Mouse (Mus musculus): Measurements from ENCODE around the gene Cox11.

The Cox11 gene

DNA sequence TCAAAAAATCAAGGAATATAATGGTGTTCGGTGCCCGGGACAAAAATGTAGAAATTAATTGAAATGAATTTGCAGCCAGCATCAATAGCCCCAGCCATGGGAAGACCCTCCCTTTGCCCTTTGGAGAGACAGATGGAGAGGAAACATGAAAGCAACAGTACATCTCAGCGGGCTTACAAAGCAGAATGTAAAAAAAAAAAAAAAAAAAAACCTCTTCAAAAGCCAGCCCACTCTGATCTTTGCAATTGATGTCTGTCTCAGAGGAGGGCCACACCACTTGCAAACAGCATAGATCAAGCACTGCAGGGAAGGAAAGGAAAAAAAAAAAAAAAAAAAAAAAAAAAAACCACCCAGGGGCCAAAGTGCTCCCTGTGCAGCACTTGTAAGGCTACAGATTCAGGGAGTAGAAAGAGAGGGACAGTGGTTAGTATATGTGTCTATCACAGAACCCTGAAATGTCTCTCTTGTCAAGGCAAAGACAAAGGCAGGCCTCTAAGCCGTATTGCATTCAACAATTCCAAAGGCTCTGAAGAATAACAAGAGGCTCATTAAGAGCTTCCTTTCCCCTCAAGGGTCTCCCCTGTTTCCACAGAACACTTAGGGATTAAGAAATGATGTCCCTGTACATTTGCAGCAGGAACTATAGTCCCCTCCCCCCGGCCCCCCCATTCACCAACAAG lies 25.8 kb downstream of the Cox11 start:
- in situ Hi-C loops (cut with MboI), result no loop called here

GRCm38 (mm10) chr11:90664345-90664986 lies 26.5 kb downstream of the Cox11 start:
- in situ Hi-C loops (cut with MboI), result no loop called here

DNA sequence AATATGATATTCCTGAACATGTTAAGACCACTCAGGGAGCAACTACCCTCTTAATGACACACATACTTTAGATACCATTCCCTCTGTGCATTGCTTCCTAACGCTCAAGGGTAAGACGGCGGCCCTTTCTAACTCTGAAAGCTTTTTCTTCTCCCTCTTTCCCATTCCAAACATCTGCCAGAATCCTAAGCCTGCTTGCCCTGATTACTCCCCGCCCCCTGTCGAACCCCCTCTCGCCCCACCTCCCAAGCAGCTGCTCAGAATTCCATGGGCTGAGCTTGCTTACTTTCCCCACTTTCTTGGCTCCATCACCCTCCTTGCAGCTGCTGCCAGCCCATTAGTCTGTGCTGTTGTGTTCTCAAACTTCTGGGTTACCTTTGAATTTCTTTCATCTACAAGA lies 27.2 kb downstream of the Cox11 start:
- in situ Hi-C loops (cut with MboI), result no loop called here

DNA sequence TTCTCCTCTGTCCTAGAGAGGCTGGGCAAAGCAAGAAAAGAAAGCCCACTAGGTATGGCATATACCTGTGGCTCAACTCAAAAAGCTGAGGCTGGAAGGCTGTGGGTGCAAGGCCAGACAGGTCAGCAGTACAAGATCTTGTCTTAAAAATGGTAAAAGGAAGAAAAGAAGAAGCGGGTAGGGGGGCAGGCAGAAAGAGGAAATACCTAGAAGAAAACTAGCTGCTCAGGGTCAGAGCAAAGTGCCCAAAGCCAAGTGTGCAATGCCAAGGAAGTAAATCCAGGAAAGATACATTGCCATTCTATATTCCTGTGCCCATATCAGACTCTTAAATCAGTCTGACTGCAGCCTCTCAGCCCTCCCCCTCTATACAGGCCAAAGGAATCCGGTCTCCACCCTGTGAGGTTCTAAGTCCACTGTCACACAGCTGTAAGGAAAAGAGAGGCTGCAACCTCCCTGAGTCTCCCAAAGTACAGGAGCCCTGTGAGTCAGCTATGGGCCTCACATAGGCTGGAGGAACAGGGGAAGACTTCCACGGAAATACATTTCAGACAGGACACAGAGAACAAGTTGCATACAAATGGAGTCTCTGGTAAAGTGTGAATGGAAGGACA lies 28.3 kb downstream of the Cox11 start:
- in situ Hi-C loops (cut with MboI), result no loop called here

DNA sequence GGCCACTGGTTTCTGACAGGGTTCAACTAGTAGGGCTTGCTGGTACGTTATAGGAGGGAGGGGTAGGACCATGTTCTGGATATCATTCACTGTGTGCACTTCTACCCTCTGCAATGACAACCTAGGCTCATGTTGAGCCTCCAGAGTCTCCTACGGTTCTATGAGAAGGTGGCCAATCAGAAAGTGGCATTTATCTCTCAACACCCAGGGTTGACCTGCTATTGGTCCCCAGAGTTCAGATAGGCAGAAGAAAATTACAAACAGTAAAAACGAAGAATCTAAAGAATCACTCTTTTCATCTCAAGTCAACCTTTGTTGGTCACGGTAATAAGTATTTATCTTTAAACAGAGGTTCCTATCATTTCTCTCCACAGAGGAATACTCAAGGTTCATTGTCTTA lies 28.9 kb downstream of the Cox11 start:
- in situ Hi-C loops (cut with MboI), result no loop called here

- in situ Hi-C loops (cut with MboI), result no loop called here
Measured at GRCm38 (mm10) chr11:90667325-90667724, 29.4 kb downstream of the Cox11 start.

DNA sequence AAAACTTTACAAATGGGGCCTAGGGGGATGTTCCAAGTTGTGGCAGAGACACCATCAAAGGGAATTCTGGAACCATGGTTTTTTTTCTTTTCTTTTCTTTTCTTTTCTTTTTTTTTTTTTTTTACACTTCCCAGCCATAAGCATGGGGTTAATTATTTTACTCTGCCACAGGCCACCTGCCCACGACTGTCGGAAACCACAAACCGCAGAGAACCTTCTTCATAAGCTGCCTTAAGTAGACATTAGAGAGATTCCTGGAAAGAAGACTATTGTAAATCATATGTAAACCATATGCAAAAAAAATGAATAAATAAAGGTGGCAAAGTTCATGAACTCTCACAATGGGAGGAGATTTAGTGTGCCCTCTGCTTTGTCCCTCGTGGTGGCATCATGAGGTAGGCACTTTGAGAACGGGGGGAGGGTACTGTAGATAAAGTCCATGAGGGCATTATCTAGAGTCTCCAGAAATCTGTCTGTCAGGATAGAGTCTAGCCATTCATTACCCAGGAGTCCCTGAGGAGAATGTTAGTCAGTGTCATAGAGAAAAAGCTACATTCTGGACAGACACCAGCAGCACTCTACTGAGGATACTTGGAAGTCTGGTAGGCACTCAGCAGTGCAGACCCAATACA lies 37.6 kb downstream of the Cox11 start:
- in situ Hi-C loops (cut with MboI), result no loop called here

- in situ Hi-C loops (cut with MboI), result no loop called here
Measured at GRCm38 (mm10) chr11:90677027-90677426, 39.1 kb downstream of the Cox11 start.

GRCm38 (mm10) chr11:90677771-90678288 lies 39.9 kb downstream of the Cox11 start:
- in situ Hi-C loops (cut with MboI), result no loop called here

DNA sequence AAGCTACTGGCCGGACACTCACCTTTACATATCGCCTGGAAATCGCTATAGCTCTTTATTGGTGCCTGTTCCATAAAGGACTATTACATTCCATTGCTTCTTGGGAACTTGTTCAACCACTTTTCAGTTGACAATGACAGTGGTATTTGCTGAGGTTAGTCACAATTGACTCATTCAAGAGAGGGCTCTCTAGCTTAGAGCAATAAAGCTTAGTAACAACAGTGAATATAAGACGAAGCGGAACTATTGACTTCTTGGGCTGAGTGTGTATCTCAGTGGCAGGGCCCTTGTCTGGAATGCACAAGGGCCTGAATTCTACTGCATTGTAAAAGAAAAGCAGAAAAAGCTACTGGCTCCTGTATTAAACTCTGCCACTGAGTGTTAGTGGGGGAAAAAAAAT lies 40.6 kb downstream of the Cox11 start:
- in situ Hi-C loops (cut with MboI), result no loop called here

DNA sequence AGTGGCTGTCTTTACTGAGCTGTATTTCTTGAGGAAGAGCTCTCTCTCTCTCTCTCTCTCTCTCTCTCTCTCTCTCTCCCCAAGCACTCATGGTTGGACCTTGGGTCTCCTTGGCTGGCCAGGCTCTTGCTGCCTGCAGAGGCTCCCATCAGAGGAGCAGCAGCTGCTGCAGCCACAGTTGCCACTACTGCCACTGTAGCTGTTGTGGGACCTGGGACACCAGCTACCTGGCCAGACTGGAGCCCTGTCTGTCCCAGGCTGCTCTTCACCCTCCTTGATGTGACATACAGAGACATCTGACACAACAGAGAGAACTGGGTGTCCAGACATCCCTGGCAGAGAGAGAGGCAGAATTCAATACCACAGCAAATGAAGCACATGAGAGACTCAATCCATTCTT lies 43.2 kb downstream of the Cox11 start:
- in situ Hi-C loops (cut with MboI), result no loop called here

- in situ Hi-C loops (cut with MboI), result no loop called here
Measured at GRCm38 (mm10) chr11:90684765-90685164, 46.8 kb downstream of the Cox11 start.

- in situ Hi-C loops (cut with MboI), result no loop called here
Measured at GRCm38 (mm10) chr11:90685196-90685595, 47.2 kb downstream of the Cox11 start.

GRCm38 (mm10) chr11:90686287-90687025 lies 48.5 kb downstream of the Cox11 start:
- in situ Hi-C loops (cut with MboI), result no loop called here

- in situ Hi-C loops (cut with MboI), result no loop called here
Measured at GRCm38 (mm10) chr11:90687040-90687439, 49.1 kb downstream of the Cox11 start.

DNA sequence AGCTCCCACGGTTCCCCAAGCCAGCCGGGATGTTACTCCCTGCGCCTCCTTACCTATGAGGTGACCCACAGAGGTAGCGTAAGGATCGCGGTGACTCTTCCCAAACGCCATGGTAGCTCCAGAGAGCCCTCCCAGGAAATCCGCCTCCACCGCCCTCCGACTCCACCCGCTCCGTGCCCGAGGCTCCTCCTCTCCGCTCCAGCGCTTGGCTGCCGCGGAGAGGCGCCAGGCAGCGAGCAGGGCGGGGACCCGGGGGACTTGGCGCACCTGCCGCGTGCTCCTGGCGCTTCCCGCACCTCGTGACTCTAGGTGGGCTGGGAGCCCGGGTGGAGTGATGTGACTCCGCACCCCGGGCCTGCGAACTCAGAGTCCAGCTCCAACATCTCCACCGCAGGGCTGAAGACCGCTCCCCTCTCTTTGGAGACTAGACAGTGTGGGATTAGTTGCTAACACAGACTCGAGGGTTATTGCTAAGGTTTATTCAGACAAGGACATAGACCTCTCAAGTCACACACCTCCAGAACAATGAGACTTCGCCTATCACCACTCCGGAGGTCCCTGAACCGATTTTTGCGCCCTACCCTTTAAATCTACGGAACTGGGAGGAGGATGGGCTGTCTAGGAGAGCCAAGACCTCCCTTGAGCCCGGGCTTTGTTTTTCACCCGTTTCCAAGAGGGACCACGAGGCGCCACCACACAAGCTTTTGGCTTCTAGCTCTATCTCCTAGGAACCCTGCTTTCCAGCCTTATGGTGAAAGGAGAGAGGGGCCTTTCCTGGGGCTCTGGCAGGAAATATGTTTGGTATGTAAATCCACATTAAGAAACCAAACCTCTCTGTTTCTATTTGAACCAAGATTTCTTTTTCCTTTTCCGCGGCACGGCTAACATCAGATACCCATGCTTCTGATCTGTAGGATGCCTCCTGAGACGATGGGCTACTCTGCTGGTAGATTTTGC lies 49.8 kb downstream of the Cox11 start, which contains the start of gene Tom1l1:
Tom1l1 (minus strand) TSS at position 907 of the 957 bp plus-strand sequence.
- in situ Hi-C loops (cut with MboI), result no loop called here

DNA sequence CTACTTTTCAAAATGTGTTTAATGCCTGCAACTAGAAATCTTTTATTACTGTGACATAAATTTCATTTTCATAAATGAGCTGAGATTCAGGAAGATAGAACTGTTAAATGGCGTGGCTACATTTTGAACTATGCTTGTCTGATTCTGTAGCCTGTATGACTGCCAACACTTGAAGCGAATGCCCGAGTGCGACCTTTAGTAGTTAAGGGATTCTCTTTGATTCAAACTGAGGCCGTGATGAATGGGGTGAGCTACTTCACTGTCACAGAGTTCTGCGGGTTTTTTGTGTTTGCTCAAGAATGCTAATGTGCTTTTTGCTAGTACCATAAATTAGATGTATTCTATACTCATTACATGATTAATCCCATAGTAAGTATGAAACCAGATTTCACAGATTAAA lies 52.4 kb downstream of the Cox11 start:
- in situ Hi-C loops (cut with MboI), result no loop called here

DNA sequence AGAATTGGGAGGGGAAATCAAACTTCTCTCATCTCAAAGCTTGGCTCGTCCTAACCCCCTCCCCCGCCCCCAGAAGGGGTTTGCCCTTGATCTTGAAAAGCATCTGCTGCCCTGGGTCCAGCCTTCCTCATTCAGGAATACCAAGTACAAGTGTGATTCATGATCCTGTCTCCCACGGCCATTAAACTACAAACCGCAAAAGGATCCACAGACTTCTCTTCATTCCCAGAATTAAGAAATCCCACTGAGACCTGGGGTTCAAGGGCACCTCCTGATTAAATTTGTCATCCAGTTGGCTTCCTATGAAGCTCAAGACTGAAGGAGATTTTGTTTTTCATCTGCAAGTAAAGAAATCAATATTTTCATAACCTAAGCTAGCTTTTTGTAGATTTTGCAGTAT lies 56.2 kb downstream of the Cox11 start:
- in situ Hi-C loops (cut with MboI), result no loop called here
